Mouse (Mus musculus): ENCODE data around the gene S100a5.

S100a5 gene

DNA sequence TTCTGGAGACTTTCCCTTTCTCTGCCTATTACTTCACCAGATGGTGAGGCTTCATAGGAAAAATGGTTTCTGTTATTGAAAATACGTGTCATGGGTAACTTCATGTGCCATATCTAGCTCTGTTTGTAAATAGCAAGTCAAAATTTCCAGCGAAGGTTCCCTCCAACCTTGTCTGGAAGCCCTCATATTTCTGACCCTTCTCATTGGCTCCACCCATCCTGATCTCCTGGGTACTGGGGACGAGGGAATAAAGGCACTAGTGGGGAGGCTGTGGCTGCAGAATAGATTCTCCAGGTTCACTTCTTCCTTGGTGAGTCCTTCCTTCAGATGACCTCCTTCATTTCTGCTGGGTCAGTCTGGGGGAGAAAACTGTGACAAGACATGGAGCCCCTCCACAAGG is at the start of gene S100a5:
Gene S100a5 (plus strand): TSS at position 301 of the 400 bp plus-strand sequence.
- DNase-seq: no peak

DNA sequence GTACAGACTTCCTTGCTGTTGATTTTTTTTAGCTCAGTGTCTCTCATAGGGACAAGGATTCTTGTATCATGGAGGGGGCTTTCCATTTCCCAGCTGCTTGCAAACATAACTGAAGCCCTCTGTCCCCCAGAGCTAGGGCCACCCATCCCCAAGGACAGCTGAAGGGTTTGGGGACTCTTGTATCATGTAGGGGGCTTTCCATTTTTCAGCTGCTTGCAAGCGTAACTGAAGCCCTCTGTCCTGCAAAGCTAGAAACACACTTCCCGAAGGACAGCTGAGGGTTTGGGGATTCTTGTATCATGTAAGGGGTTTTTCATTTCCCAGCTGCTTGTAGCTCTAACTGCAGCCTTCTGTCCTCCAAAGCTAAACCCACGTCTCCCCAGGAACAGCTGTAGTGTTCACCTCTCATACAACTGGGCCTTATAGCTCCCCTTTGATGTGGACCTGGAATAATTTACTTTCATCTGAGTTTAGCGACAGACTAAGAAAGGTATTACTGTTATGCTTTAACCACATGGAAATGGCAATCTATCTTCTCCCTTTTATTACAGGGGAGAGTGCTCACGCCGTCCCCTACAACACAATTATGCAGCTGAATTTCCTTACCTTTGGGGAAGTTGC is 48.2 kb upstream of the S100a5 start, which contains the start of gene S100a3:
Gene S100a3 (plus strand): TSS at position 571 of the 621 bp plus-strand sequence.
- DNase-seq: no peak

- no peak for DNase-seq
Observed at GRCm38 (mm10) chr3:90574691-90575090, 33.6 kb upstream of the S100a5 start.

DNA sequence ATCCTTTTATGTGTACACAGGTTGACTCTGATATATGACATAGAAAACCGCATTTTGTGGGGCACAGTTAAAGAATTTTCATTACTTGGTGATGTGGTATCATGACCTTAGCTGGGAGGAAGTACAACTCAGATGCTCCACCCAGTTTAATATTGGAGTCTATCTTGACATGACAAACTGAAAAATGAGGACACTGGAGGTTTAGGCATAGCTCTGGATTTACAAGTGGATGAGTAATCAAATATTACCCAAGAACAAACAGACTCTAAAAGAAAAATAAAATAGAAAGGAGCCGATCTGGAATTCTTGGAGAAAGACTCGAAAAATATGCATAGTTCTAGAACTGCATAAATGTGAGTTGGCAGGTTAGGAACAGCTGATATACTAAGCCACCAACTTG is 33.0 kb upstream of the S100a5 start:
- DNase-seq: no peak

GRCm38 (mm10) chr3:90576351-90577001 is 31.8 kb upstream of the S100a5 start:
- no peak for DNase-seq

GRCm38 (mm10) chr3:90579433-90579832 is 28.9 kb upstream of the S100a5 start:
- no peak for DNase-seq

GRCm38 (mm10) chr3:90581141-90581540 is 27.2 kb upstream of the S100a5 start:
- no peak for DNase-seq

DNA sequence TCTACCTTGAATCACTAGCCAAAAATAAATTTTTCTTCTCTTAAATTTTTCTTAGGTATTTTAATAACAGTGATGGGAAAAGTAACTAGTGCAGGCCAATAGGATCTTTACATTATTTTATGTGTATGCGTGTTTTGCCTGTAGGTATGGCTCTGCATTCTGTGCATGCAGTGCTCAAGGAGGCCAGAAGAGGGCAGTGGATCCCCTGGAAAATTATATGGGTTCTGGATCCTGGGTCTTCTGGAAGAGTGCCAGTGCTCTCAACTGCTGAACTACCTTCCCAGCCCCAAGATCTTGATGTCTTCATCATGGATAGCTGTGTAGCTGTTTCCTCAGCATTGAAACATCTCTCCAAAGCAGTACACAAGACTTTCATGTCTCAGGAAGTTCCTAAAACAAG is 26.2 kb upstream of the S100a5 start:
- no peak for DNase-seq

- DNase-seq: no peak
Observed at GRCm38 (mm10) chr3:90582556-90582955, 25.8 kb upstream of the S100a5 start.

GRCm38 (mm10) chr3:90583893-90584292 is 24.4 kb upstream of the S100a5 start:
- DNase-seq: peak; percentile 24 to 45

- peak; percentile 51 to 54 for DNase-seq
Observed at GRCm38 (mm10) chr3:90585595-90585994, 22.7 kb upstream of the S100a5 start.

- DNase-seq: no peak
Observed at GRCm38 (mm10) chr3:90586016-90586643, 22.2 kb upstream of the S100a5 start.

DNA sequence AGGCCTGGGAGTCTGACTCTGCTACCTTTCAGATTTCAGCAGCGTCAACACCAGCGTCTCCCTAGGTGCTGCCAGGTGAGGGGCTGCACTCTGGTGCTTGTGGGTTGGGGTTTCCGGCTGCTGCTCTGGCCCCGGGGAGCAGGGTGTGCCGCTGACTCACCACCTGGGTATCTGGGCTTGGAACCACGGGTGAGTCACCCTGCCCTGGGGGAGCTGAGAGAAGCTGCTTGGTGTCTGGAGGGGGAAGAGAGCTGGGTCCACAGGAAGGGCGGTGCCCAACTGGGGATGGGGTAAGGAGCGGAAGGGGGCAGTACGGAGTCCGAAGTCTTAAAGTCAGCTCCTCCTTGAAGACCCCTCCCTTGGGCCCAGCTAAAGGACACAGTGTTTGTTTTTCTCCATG is 21.4 kb upstream of the S100a5 start:
- no peak for DNase-seq

DNA sequence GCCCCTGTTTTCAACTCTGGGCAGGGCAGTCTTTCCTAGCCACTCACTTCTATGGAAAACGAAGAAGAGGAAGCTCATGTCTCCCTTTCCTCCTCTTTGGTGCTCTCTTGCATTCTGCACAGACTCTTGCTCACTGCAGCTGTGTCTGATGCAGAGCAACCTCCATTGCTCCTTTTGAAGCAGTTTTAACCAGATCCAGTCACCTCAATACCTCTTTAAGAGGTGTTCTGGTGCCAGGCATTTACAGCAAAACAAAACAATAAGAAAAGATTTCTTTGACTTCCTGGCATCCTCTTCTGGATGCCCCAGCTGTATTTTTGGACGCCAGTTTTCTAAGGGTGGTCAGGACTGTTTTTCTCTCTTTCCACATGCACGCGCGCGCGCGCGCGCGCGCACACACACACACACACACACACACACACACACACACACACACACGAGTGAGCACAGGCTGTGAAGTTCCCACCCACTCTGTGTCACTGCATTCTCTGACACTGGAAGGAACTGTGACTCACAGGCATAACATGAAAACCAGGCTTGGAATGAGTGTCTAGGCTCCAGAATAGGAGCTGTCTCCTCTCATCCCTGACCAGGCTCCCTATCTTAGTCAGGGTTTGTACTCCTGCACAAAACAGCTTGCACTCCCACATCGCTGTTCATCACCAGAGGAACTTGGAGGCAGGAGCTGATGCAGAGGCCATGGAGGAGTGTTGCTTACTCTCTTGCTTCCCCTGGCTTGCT is 20.8 kb upstream of the S100a5 start:
- DNase-seq: no peak

DNA sequence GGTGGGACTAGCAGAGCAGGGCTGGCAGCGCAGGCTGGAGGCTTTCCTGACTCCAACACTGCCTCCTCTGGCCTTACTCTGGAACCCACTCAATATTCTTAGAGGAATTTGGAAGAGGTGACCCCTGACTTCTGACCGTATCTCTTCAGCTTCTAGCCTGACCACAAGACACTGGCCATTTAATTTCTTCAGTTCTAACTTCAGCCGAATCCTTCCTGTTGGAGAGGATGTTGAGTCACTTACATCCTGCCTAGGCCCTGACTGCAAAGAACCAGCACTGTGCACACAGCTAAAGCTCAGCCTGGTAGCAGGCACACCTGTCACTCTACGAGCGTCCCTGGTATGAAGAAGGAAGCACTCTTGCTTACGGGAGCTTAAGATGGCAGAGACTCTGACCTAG is 18.9 kb upstream of the S100a5 start:
- no peak for DNase-seq

DNA sequence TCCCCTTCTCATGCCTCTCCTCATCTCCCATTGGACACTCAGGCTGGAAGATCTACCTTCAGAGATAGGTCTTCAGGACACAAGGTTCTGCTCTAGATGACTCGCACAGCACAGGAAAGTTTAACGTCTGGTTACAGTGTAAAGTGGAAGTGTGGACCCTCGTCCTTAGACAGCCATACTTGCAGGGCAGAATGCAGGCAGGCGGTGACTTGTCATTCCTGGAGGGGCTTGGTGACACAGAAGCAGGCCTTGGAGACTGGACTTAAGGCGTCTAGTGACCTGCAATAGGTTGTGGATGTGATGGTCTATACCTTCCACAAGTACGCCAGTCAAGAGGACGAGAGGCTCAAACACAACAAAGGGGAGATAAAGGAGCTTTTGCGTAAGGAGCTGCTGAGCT is 18.4 kb upstream of the S100a5 start, which contains the start of gene S100a2:
Gene S100a2 (plus strand): TSS at position 301 of the 400 bp plus-strand sequence.
- DNase-seq: no peak

DNA sequence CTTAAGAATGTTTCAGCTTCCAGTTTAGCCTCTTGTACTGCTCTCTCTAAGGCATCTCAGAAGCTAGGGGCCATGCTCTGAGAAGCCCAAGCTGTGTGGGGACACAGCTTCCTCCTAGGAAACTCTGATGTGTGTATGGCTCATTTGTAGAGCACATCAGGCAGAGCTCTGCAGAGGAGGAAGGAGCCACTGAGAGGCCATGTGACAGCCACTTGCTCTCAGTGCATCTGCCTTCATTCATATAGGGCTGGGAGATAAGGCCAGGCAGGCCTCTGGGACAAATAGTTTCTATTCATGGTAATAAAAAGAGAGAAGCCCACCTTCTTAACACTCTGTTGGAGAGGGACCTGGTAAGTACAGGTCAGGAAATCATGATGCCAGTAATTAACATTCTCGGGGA is 13.9 kb upstream of the S100a5 start:
- no peak for DNase-seq

- DNase-seq: no peak
Observed at GRCm38 (mm10) chr3:90595556-90595955, 12.8 kb upstream of the S100a5 start.

DNA sequence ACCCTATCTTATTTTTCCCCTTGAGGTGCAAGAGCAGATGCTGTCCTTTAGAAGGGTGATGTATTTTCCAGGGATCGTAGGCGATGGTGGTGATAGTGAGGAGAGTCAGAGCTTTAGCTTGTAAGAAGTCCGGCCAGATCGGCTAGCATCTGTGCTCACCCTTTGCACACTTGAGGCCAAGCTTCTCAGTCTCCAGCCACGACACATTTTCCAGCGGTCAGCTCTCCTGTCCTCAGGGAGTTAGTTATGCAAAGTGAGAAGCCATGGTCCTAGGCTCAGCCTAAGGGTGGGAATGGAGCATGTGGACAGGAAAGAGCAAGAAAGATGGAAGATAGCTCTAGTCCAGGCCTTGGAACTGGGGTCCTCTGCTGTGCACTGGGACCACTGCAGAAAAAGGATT is 11.5 kb upstream of the S100a5 start:
- DNase-seq: no peak

DNA sequence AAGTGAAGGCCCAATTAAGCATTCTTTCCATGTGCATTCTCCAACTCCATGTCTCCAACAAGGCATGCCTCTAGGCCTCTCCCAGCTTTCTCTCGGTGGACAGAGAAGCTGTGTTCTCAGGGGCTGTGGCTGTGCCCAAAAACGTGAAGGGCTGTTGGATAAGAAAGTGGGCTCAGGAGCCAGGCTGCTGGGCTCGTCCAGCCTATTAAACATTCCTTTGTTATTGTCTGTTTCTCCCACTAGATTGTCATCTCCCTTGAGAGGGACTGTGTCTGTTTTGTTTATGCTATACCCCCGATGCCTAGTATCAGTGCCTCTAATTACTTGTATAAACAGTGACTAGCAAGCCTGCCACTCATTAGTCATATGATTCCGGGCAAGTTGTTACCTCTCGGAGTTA is 10.6 kb upstream of the S100a5 start:
- DNase-seq: no peak

GRCm38 (mm10) chr3:90598212-90598611 is 10.1 kb upstream of the S100a5 start:
- no peak for DNase-seq

- DNase-seq: no peak
Observed at GRCm38 (mm10) chr3:90599401-90599800, 8.9 kb upstream of the S100a5 start.

DNA sequence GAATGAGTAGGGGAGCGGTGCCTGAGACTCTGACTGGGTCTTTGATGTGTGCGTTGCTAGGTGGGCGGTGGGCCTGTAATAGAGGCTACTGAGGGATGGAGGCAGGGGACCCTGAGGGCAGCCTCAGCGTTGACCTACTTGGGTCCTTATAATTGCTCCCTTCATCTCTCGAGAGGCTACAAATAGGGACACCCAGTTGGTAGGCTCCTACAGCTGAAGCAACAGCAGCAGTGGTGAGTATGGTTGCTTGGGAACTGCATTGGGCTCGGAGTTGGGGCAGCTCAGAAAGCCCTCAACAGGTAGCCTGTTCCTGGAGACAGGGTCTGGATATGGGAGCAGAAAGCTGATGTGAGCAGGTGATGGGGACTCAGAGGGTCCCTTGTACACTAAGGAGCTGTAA is 8.3 kb upstream of the S100a5 start:
- no peak for DNase-seq
